Mouse (Mus musculus) cortical plate, adult 2 months (tissue): ENCODE data around the gene Serinc3. TPM values are rescaled to one million over a fixed set of nuclear protein-coding genes. Genes with fewer than 3 reads are reported as not detected.

ENCODE experiments used
- H3K27ac ChIP-seq: fragments of 200-500 bp; 2 replicates; pipeline ENCODE4 v1.5.1; 2012; ENCODE audit warnings: low read length, control low read depth, inconsistent platforms; ENCODE audit not compliant: insufficient read depth
- H3K4me1 ChIP-seq: fragments of 200-500 bp; 2 replicates; pipeline ENCODE4 v1.6.1; 2011; ENCODE audit warnings: low read length; ENCODE audit not compliant: control insufficient read depth, insufficient read depth
- H3K4me3 ChIP-seq: fragments of 200-500 bp; 2 replicates; pipeline ENCODE4 v1.5.1; 2011; ENCODE audit warnings: mild to moderate bottlenecking, low read length, control low read depth; ENCODE audit not compliant: insufficient read depth
- CTCF ChIP-seq: fragments of 200-500 bp; IDR thresholded peaks from 2 replicates; pipeline ENCODE4 v1.5.1; 2011; ENCODE audit warnings: mild to moderate bottlenecking, control low read depth, low read length; ENCODE audit not compliant: insufficient read depth; ENCODE audit errors: extremely low read depth
- POLR2A ChIP-seq: fragments of 200-500 bp; IDR thresholded peaks from 2 replicates; pipeline ENCODE4 v1.6.1; 2011; ENCODE audit warnings: mild to moderate bottlenecking, low read length, control low read depth; ENCODE audit not compliant: insufficient read depth; ENCODE audit errors: extremely low read depth
- polyA plus RNA-seq: library from polyadenylated mRNA; depleted of rRNA; stranded (reverse); fragments of >200 nt; gene quantifications from 2 replicates; pipeline ENCODE4 v1.2.3, GENCODE M21; 2012

Gene Serinc3
- polyA plus RNA-seq, 1 experiment = 210 TPM

DNA sequence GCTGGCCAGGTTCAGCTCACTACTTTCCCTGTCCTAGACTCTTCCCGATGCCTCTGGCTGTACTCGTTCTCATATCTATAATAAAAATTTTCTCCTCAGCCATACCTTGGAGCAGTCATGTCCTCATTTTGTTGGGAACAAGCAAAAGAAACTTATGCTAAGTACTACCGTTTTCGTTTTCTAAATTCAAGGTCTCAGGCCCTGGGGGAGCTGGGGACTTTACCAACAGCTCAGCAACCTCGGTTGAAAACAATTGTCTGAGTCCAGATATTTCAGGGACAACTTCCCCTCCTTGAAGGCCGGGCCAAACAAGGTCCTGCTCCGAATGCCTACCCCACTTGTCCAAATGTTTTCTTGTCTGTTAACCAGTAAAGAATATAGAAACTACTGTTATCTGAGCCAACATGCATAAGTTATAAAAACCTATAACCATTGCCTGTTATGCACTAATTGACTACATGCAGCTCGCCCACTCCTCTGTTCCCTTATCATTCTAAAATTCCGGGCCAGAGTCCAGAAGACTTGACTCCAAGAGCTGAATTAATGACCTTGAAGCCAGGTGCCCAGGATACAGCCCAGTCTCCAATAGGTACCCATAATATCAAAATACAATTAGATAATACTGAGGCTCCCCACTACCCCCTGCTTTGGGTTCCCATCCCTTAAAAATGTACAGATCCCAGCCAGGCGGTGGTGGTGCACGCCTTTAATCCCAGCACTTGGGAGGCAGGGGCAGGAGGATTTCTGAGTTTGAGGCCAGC, 949 bp upstream of the Serinc3 start:
- Histone ChIP-seq H3K27ac (no peak overlapping the region), H3K4me1 (peaks cover 3% of the 10 kb centered on the region; the same call in 1 of the 2 replicates), H3K4me3 (no peak overlapping the region)
- TF ChIP-seq POLR2A = no peak
- TF ChIP-seq CTCF = no peak

- H3K27ac ChIP-seq = peak overlapping the region; percentile 98
- H3K4me3 ChIP-seq = peak overlapping the region; percentile 91
- TF ChIP-seq POLR2A (no peak), CTCF (no peak)
- H3K4me1 ChIP-seq = peaks cover 7% of the 10 kb centered on the region; the same call in 1 of the 2 replicates
These were observed 884 bp downstream of the Serinc3 start for GRCm38 (mm10) chr2:163644047-163644446.

DNA sequence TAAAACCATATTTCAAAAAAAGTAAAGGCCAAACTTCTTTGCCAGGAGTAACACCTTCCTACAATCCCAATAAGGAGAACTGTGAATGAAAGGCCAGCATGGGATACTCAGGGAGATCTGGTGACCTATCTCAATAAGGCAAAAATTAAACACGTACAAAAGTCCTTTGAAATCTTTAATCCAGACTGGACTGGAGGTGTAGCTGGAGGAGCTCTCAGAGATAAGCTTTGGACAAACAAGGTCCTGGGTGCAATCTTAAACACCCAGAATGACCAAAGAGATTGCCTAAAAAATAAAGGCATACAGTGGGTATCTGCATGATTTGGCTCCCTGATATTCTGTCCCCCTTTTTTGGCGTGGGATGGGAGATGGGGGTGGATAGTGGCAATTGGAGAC, 1.4 kb downstream of the Serinc3 start:
- TF ChIP-seq POLR2A = no peak
- TF ChIP-seq CTCF = no peak
- peak overlapping the region; percentile 98 for H3K27ac ChIP-seq
- peak overlapping the region; percentile 91 for H3K4me3 ChIP-seq
- peaks cover 8% of the 10 kb centered on the region; the same call in 1 of the 2 replicates for H3K4me1 ChIP-seq

DNA sequence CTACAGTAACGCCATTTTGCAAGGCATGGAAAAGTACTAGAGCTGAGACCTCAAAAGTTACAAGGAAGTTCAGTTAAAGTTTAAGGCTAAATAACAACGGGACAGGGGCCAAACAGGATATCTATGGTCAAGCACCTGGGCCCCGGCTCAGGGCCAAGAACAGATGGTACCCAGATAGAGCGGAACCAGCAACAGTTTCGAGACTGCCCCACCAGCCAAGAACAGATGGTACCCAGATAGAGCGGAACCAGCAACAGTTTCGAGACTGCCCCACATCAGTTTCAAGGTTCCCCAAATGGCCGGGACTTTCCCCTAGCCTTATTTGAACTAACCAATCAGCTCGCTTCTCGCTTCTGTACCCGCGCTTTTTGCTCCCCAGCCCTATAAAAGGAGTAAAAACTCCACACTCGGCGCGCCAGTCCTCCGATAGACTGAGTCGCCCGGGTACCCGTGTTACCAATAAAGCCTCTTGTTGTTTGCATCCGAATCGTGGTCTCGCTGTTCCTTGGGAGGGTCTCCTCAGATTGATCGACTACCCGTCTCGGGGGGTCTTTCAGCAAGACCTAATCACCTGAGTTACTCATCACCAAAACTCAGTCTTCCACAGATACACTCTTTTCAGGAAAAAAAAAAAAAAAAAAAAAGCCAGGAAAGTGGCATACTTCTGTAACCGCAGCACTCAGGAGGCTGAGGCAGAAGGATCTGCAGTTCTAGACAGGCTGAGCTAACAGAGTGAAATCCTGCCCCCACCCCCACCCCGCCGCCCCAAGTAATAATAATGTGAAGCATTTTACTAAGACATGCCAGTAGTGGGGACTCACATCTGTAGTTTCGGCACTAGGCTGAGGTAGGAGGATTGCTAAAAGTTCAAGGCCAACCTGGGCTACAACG, 2.0 kb downstream of the Serinc3 start:
- Histone ChIP-seq H3K4me1 (peaks cover 11% of the 10 kb centered on the region; the same call in 1 of the 2 replicates), H3K4me3 (peak overlapping the region; percentile 91), H3K27ac (peak overlapping the region; percentile 98)
- TF ChIP-seq POLR2A (no peak), CTCF (no peak)

DNA sequence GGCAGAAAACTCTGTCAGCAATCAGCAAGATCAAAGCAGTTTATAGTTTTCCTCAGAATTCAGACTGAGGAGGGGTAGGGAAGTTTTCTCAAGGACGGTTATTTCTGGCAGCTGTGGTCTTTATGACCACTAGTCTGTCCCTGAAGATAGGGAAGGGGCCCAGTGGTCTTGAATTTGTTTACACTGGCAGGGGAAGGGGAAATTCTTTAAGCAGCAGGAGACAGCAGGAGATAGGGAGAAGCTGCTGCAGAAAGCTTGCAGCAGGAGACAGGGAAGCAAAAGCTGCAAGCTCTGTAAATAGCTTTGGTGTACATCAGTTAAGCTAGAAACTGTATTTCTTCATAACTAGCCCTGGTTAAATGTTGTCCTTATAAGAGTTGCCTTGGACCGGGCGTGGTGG, 3.2 kb downstream of the Serinc3 start:
- no peak overlapping the region for H3K4me3 ChIP-seq
- peak overlapping the region; percentile 27 for H3K27ac ChIP-seq
- TF ChIP-seq POLR2A = no peak
- no peak for TF ChIP-seq CTCF

GRCm38 (mm10) chr2:163640493-163640892, 4.4 kb downstream of the Serinc3 start:
- peaks cover 14% of the 10 kb centered on the region; the same call in 1 of the 2 replicates for H3K4me1 ChIP-seq
- TF ChIP-seq CTCF = no peak
- no peak for TF ChIP-seq POLR2A
- H3K27ac ChIP-seq = no peak overlapping the region
- no peak overlapping the region for H3K4me3 ChIP-seq

More for the DNA sequence above, 3.2 kb downstream of the Serinc3 start:
- peaks cover 14% of the 10 kb centered on the region; the same call in 1 of the 2 replicates for H3K4me1 ChIP-seq

DNA sequence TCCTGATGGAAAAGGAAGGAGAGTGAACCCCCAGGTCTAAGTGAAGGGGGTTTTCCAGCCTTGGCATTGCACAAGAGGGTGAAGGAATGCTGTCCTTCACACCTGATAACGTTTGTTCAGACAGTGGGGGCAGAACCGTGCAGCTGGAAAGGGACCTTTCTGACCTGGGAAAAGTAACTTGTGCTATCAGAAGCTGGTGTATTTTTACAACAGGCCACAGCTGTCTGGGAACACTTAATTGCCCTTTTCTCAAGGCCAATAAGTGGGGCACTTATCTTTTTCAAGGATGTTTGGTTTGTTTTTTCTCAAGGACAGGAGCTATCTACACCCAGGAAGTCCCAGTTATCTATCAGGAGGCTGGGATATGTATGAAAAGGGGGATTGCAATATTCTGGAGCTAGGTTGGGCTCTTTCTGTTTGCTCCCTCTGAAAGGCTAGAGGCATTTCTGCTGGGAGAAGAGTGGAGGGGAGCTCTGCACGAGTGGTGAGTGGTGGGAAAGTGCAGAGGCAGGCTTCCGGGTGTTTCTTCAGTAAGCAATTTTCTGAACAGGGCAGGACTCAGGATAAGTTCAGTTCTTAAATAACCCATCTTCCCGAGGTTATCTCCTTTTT, 7.2 kb downstream of the Serinc3 start:
- Histone ChIP-seq H3K4me3 (no peak overlapping the region), H3K27ac (no peak overlapping the region), H3K4me1 (peaks cover 12% of the 10 kb centered on the region; the same call in 1 of the 2 replicates)
- no peak for TF ChIP-seq POLR2A
- TF ChIP-seq CTCF = no peak

DNA sequence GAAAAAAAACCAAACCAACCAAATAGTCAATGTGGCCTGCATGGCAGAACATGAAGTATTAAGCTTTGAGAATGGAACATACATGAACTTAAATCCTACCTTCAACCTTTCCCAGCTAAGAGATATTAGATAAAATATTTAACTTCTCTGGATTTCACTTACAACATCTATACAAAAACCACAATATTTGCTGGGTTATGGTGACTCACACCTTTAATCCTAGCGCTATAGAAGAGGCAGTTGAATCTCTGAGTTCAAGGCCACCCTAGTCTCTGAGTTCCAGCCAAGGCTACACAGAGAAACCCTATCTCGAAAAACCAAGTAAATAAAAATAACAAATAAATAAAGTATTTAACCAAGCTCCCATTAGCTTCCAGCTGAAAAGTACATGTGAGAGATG, 8.9 kb downstream of the Serinc3 start:
- Histone ChIP-seq H3K4me3 (no peak overlapping the region), H3K4me1 (peaks cover 12% of the 10 kb centered on the region; the same call in 1 of the 2 replicates), H3K27ac (no peak overlapping the region)
- TF ChIP-seq CTCF (no peak), POLR2A (no peak)

DNA sequence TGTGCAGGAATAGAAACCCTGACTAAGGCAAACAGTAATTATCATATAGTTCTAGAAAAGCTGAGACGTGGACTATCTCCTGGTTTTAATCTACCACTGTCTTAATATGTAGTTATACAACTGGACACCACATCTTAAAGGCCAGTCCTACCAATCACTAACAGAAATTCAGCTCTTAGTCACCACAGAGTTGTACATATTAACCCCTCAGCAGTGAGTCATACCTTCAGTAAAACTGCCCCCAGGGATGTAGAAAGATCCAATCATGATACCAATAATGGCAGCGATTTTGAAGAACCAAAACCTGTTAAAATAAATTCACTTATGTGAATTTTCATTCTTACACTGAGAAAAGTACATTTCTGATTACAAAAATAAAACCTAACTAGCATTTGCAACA, 10.7 kb downstream of the Serinc3 start:
- Histone ChIP-seq H3K4me3 (no peak overlapping the region), H3K4me1 (peaks cover 9% of the 10 kb centered on the region; the same call in 1 of the 2 replicates), H3K27ac (no peak overlapping the region)
- TF ChIP-seq CTCF (no peak), POLR2A (no peak)
